Mouse (Mus musculus) heart, postnatal 0 days (tissue): Measurements from ENCODE around the gene Nkapd1.
A peak's percentile ranks its signal among the peaks of the same experiment; 100 is the strongest.

ENCODE experiments used
- CTCF ChIP-seq: IDR thresholded peaks from 2 replicates; pipeline ENCODE4 v1.5.1; 2016; ENCODE audit warnings: antibody characterized with exemption, control low read depth, low read depth
- EP300 ChIP-seq: IDR thresholded peaks from 2 replicates; pipeline ENCODE4 v1.6.1; 2016; ENCODE audit warnings: antibody characterized with exemption, low read depth

DNA sequence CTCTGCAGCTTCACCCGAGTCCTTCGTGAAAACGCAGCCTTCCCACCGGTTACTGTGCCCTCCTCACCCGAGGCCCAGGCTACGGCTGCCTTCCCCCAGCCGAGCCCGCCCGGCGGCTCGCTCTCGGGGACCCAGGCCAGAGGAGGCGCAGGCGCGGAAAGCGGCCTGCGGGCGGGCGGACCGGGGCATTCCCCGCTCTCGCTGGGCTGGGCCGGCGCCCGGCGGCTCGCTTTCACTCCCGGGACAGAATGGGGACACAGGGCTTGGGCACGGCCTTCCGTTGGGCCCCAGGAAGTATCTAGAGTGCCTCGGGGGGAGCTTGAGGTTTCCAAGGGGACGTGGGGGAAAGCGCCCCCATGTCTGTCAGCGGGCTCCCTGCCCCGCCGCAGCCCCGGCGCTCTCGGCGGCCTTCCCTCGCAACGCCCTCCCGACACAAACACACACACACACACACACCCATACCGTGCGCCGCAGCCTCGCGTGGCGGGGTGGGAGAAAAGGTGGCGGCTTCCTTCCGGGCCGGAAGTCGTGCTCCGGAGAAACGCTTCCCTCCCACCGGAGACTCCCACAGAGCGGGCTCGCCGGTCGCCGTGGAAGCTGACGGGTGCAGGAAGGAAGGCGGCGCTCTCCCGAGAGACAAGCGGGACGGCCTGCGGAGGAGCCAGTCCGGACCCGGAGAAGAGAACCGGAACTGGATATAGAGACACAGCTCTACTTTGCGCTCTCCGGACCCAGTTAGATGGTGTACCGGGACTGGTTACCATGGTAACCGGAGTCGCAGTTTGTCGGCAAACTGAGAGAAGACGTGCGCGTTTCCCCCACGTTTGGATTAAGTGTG lies at the start of gene Nkapd1, which contains the start of gene Pih1d2:
- TF ChIP-seq CTCF (no peak), EP300 (peak; percentile 88)
